Mouse (Mus musculus): Measurements from ENCODE around the gene Gm10226. TPM values are rescaled to one million over a fixed set of nuclear protein-coding genes. Genes with fewer than 3 reads are reported as not detected.

The Gm10226 gene
- total RNA-seq, 2 experiments from 2014 or later: not detected

Other genes with a start within 250 kb of the Gm10226 start
- gene Zfp51, start 241.5 kb upstream of the Gm10226 start, total RNA-seq (2014; fragmentation: Nextera tagmentation): 7.6 and 11.4 TPM in 2 replicates
- gene Zfp51, start 241.5 kb upstream of the Gm10226 start, total RNA-seq (2017): 11.4 and 11.8 TPM in 2 replicates
- 2.8 and 6.3 TPM in 2 replicates for gene Zfp53, start 202.9 kb upstream of the Gm10226 start, total RNA-seq (2014; fragmentation: Nextera tagmentation)
- 3.6 and 6.2 TPM in 2 replicates for gene Zfp53, start 202.9 kb upstream of the Gm10226 start, total RNA-seq (2017)
- 9.9 and 12.8 TPM in 2 replicates for gene Zfp52, start 156.3 kb upstream of the Gm10226 start, total RNA-seq (2014; fragmentation: Nextera tagmentation)
- 16.9 and 29.6 TPM in 2 replicates for gene Zfp52, start 156.3 kb upstream of the Gm10226 start, total RNA-seq (2017)
- gene Zfp948, start 124.9 kb upstream of the Gm10226 start, total RNA-seq (2014; fragmentation: Nextera tagmentation): 2.0 and 3.8 TPM in 2 replicates
- gene Zfp948, start 124.9 kb upstream of the Gm10226 start, total RNA-seq (2017): 1.6 and 4.6 TPM in 2 replicates
- gene Zfp983, start 41.2 kb upstream of the Gm10226 start, total RNA-seq (2014; fragmentation: Nextera tagmentation): 2.5 and 2.8 TPM in 2 replicates
- gene Zfp983, start 41.2 kb upstream of the Gm10226 start, total RNA-seq (2017): 2.4 and 4.3 TPM in 2 replicates
- gene Zfp760, start 15.9 kb downstream of the Gm10226 start, total RNA-seq (2014; fragmentation: Nextera tagmentation): 8.0 and 9.4 TPM in 2 replicates
- gene Zfp760, start 15.9 kb downstream of the Gm10226 start, total RNA-seq (2017): 6.2 and 7.2 TPM in 2 replicates
- 4.5 and 6.3 TPM in 2 replicates for gene Zfp229, start 38.9 kb downstream of the Gm10226 start, total RNA-seq (2014; fragmentation: Nextera tagmentation)
- gene Zfp229, start 38.9 kb downstream of the Gm10226 start, total RNA-seq (2017): 3.8 and 10.1 TPM in 2 replicates
- 3.6 and 4.0 TPM in 2 replicates for gene Zfp820, start 153.9 kb downstream of the Gm10226 start, total RNA-seq (2014; fragmentation: Nextera tagmentation)
- 6.1 and 9.2 TPM in 2 replicates for gene Zfp820, start 153.9 kb downstream of the Gm10226 start, total RNA-seq (2017)
- gene Zfp995, start 218.1 kb downstream of the Gm10226 start, total RNA-seq (2014; fragmentation: Nextera tagmentation): 3.8 TPM in 1 of 2 replicates, not detected in the other
- gene Zfp995, start 218.1 kb downstream of the Gm10226 start, total RNA-seq (2017): 0.46 and 0.75 TPM in 2 replicates

All from megakaryocyte-erythroid progenitor cell, adult 5-6 weeks (primary cell).